Mouse (Mus musculus) E14TG2a.4 (cell line): Measurements from ENCODE around the gene Wdr26.

Experiments used
- CTCF ChIP-seq: conservative IDR thresholded peaks from 2 replicates; pipeline ENCODE4 v1.5.1; 2014; ENCODE audit warnings: low read length
- NANOG ChIP-seq: IDR thresholded peaks from 2 replicates; pipeline ENCODE4 v1.6.1; 2014; ENCODE audit warnings: borderline replicate concordance, low read length, mixed read lengths

DNA sequence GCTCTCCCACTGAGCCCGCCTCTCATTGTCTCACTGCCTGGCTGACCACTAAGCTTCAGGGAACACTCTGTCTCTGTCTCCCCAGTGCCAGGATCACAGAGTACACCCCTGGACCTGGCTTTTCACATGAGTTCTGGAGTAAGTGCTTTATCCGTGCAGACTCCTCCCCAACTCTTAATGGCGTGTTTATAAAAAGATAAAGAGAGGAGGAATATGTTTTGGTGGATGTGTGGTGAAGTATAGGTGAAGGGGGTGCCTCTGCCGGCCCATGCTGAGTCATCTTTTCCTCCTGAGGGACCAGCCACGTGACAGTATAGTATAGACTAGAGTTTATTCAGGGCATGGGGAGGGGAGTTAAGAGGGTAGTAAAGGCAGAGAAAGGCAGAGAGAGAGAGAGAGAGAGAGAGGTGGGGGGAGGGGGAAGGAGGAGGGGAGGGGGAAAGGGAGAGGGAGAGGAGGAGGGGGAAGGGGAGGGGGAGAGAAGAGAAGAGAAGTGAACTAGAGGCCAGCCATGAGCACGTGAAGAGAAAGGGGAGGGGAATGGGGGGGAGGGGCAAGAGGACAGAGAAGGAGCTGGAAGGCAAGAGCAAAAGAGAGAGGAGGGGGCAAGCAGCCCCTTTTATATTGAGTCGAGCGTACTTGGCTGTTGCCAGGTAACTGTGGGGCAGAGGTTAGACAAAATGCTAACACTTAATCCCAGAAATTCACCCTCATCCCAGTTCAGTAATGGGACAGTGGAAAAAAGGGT is 49.3 kb upstream of the Wdr26 start:
- TF ChIP-seq CTCF (no peak), NANOG (no peak)
